10 mouse cellular contexts compared by ENCODE assay signal in the genomic region with DNA sequence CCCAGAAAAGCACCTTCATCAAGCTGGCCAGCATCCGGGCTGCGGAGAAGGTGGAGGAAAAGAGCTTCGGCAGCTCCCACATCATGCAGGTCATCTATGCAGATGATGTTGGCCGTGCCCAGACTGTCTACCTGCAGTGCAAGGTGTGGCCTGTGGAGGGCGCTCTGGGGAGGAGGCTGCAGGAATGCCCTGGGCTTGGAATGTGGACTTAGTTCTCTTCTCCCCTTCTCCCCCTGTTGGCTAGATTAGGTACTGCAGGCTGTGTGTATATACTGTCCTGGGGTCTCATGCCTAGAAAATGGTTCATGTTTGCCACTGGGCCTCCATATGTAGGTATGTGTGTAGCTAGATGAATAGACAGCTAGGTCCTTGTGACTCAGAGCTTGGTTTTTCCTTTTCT. TPM values are rescaled to one million over a fixed set of nuclear protein-coding genes. Genes with fewer than 3 reads are reported as not detected.
DNase-seq lines count a peak whose midpoint lies in the region; ATAC-seq and TF ChIP-seq lines count a peak whose summit lies in the region.
"Had no signal": no experiment of that assay in that cellular context is flagged by ENCODE, and none has a peak within 500 bp of the region (broad histone marks: within the 10 kb centered on the region; RNA-seq: fewer than 3 reads in every experiment).

No protein-coding gene starts in this region.

- ATAC-seq in hindbrain, postnatal 0 days, result no peak
- no peak for ATAC-seq in hindbrain, embryonic 13.5 days (ENCODE audit: low FRiP score)

- H3K27ac ChIP-seq in hindbrain, postnatal 0 days, result no peak overlapping the region
- H3K27ac ChIP-seq in hindbrain, embryonic 13.5 days, result no peak overlapping the region
- H3K27ac ChIP-seq: embryonic facial prominence, embryonic 13.5 days; limb, embryonic 15.5 days had no signal

- H3K4me2 ChIP-seq in hindbrain, postnatal 0 days (ENCODE audit: low read depth, low read length), result no peak overlapping the region
- no peak overlapping the region for H3K4me2 ChIP-seq in hindbrain, embryonic 13.5 days
- H3K4me2 ChIP-seq: embryonic facial prominence, embryonic 13.5 days; limb, embryonic 15.5 days had no signal

- no peaks in the 10 kb centered on the region for H3K36me3 ChIP-seq in hindbrain, postnatal 0 days (ENCODE audit: insufficient read depth, low read length)
- H3K36me3 ChIP-seq in hindbrain, embryonic 13.5 days, result peaks cover 4% of the 10 kb centered on the region; the same call in 1 of the 2 replicates

- TF ChIP-seq CTCF in hindbrain, postnatal 0 days (IDR thresholded peaks at IDR 0.05; ENCODE audit: low read depth), result peak; percentile 73

- no peaks in the 10 kb centered on the region for H3K27me3 ChIP-seq in hindbrain, postnatal 0 days (ENCODE audit: insufficient read depth, low read length)
- peaks cover 46% of the 10 kb centered on the region for H3K27me3 ChIP-seq in hindbrain, embryonic 13.5 days

- intact Hi-C loops in left cerebral cortex, postnatal 36 days (cut with DNase I), result no loop called here

- peak; percentile 41 for DNase-seq in hindbrain, postnatal 0 days (ENCODE audit: low spot score)
- DNase-seq in urinary bladder, postnatal 14 days (ENCODE audit: low spot score), result peak; percentile 18
- DNase-seq in urinary bladder, postnatal 36 days (ENCODE audit: low spot score in 2 of 2), result no peak
- peak; percentile 55 for DNase-seq in forelimb bud, embryonic 11.5 days (ENCODE audit: low read depth, low spot score)
- DNase-seq in adrenal gland, postnatal 10 days, result no peak
- DNase-seq in Muller cell, postnatal 12 days (ENCODE audit: inconsistent ontology term), result no peak
- DNase-seq in left cerebral cortex, postnatal 36 days (ENCODE audit: low spot score in 2 of 2), result no peak

- H3K4me3 ChIP-seq in hindbrain, postnatal 0 days (ENCODE audit: low read length), result no peak overlapping the region
- H3K4me3 ChIP-seq in hindbrain, embryonic 13.5 days, result no peak overlapping the region
- H3K4me3 ChIP-seq: embryonic facial prominence, embryonic 13.5 days; limb, embryonic 15.5 days had no signal

- WGBS in hindbrain, postnatal 0 days, result 85% methylated on average over 5 of the region's 5 CpGs
- WGBS in hindbrain, embryonic 13.5 days, result 92% methylated on average over 5 of the region's 5 CpGs

- no peak overlapping the region for H3K9ac ChIP-seq in hindbrain, postnatal 0 days (replicated peaks; ENCODE audit: low read length)
- H3K9ac ChIP-seq in hindbrain, embryonic 13.5 days, result no peak overlapping the region
- H3K9ac ChIP-seq: embryonic facial prominence, embryonic 13.5 days; limb, embryonic 15.5 days had no signal

- H3K4me1 ChIP-seq in hindbrain, postnatal 0 days (ENCODE audit: insufficient read depth, low read length), result peaks cover 7% of the 10 kb centered on the region; the same call in 1 of the 2 replicates
- H3K4me1 ChIP-seq in hindbrain, embryonic 13.5 days (replicated peaks), result peaks cover 12% of the 10 kb centered on the region

- no peaks in the 10 kb centered on the region for H3K9me3 ChIP-seq in hindbrain, postnatal 0 days (ENCODE audit: low read length)
- H3K9me3 ChIP-seq in hindbrain, embryonic 13.5 days, result 0 out of 2 replicates have a peak, but pooled peaks cover 5% of the 10 kb centered on the region
- H3K9me3 ChIP-seq: embryonic facial prominence, embryonic 13.5 days; limb, embryonic 15.5 days had no signal

RNA-seq across cellular contexts. Expression of gene Polr2j, which starts 11.9 kb away (rescaled TPM):
- total RNA-seq in hindbrain, postnatal 0 days (2014; rRNA removed), result 94.2 and 159 TPM in 2 replicates
- polyA plus RNA-seq in hindbrain, postnatal 0 days (2015; fragmentation: Nextera tagmentation; extraction: Ambion mirVana), result 235 and 245 TPM in 2 replicates
- polyA plus RNA-seq in hindbrain, embryonic 13.5 days (2015; fragmentation: Nextera tagmentation; extraction: Ambion mirVana), result 231 and 236 TPM in 2 replicates
- 10 to 100 TPM; 84.1 to 89.4 TPM for total RNA-seq in adrenal gland, postnatal 10 days (2021)
- 10 to 100 TPM; 69.8 to 82.9 TPM for total RNA-seq in left cerebral cortex, postnatal 36 days (2021)

RNA-seq across cellular contexts. Expression of gene Rasa4, which starts 20.8 kb away (rescaled TPM):
- 27.0 and 27.5 TPM in 2 replicates for total RNA-seq in hindbrain, postnatal 0 days (2014; rRNA removed)
- 19.2 and 19.4 TPM in 2 replicates for polyA plus RNA-seq in hindbrain, postnatal 0 days (2015; fragmentation: Nextera tagmentation; extraction: Ambion mirVana)
- 16.2 and 17.3 TPM in 2 replicates for polyA plus RNA-seq in hindbrain, embryonic 13.5 days (2015; fragmentation: Nextera tagmentation; extraction: Ambion mirVana)
- 10 to 100 TPM in 1 of 2 experiments, 1 to 10 TPM in 1; 8.4 to 13.7 TPM for total RNA-seq in adrenal gland, postnatal 10 days (2021)
- 1 to 10 TPM; 3.8 to 7.0 TPM for total RNA-seq in left cerebral cortex, postnatal 36 days (2021)

RNA-seq across cellular contexts. Expression of gene Lrwd1, which starts 31.4 kb away (rescaled TPM):
- total RNA-seq in hindbrain, postnatal 0 days (2014; rRNA removed), result 32.9 and 35.8 TPM in 2 replicates
- polyA plus RNA-seq in hindbrain, postnatal 0 days (2015; fragmentation: Nextera tagmentation; extraction: Ambion mirVana), result 16.8 and 17.7 TPM in 2 replicates
- polyA plus RNA-seq in hindbrain, embryonic 13.5 days (2015; fragmentation: Nextera tagmentation; extraction: Ambion mirVana), result 27.7 and 28.2 TPM in 2 replicates
- total RNA-seq in adrenal gland, postnatal 10 days (2021), result 10 to 100 TPM in 1 of 2 experiments, 1 to 10 TPM in 1; 8.6 to 11.9 TPM
- total RNA-seq in left cerebral cortex, postnatal 36 days (2021), result 10 to 100 TPM; 10.9 to 17.7 TPM

RNA-seq across cellular contexts. Expression of gene Alkbh4, which starts 31.4 kb away (rescaled TPM):
- 17.6 and 21.9 TPM in 2 replicates for total RNA-seq in hindbrain, postnatal 0 days (2014; rRNA removed)
- polyA plus RNA-seq in hindbrain, postnatal 0 days (2015; fragmentation: Nextera tagmentation; extraction: Ambion mirVana), result 15.2 and 15.4 TPM in 2 replicates
- 24.6 and 26.9 TPM in 2 replicates for polyA plus RNA-seq in hindbrain, embryonic 13.5 days (2015; fragmentation: Nextera tagmentation; extraction: Ambion mirVana)
- total RNA-seq in adrenal gland, postnatal 10 days (2021), result 1 to 10 TPM; 5.6 to 9.2 TPM
- total RNA-seq in left cerebral cortex, postnatal 36 days (2021), result 1 to 10 TPM; 7.7 to 9.0 TPM

RNA-seq across cellular contexts. Expression of gene Upk3bl, which starts 50.2 kb away (rescaled TPM):
- not detected in 2 replicates for total RNA-seq in hindbrain, postnatal 0 days (2014; rRNA removed)
- 0.14 TPM in 1 of 2 replicates, not detected in the other for polyA plus RNA-seq in hindbrain, postnatal 0 days (2015; fragmentation: Nextera tagmentation; extraction: Ambion mirVana)
- not detected in 2 replicates for polyA plus RNA-seq in hindbrain, embryonic 13.5 days (2015; fragmentation: Nextera tagmentation; extraction: Ambion mirVana)
- under 1 TPM; 0.39 to 0.45 TPM for total RNA-seq in adrenal gland, postnatal 10 days (2021)
- not detected for total RNA-seq in left cerebral cortex, postnatal 36 days (2021)

Comparison
In these comparisons a context has a peak if more than half of its experiments do, and no peak if none do; other contexts are left out.
1. DNase-seq: peak in hindbrain, postnatal 0 days (single experiment), urinary bladder, postnatal 14 days (single experiment) and forelimb bud, embryonic 11.5 days (single experiment); none in urinary bladder, postnatal 36 days (0 of 2), adrenal gland, postnatal 10 days (single experiment), Muller cell, postnatal 12 days (single experiment) and left cerebral cortex, postnatal 36 days (0 of 2).